Mouse (Mus musculus) testis, adult 2 months (tissue): Measurements from ENCODE around the gene Usp22.

ENCODE experiments used
- CTCF ChIP-seq: fragments of 200-500 bp; IDR thresholded peaks from 2 replicates; pipeline ENCODE4 v1.5.1; 2012; ENCODE audit warnings: low read depth, mild to moderate bottlenecking, inconsistent platforms, low read length, moderate library complexity; ENCODE audit not compliant: control insufficient read depth, insufficient read depth, insufficient replicate concordance
- POLR2A ChIP-seq: fragments of 200-500 bp; IDR thresholded peaks from 2 replicates; pipeline ENCODE4 v1.6.1; 2012; ENCODE audit warnings: low read depth, mild to moderate bottlenecking, inconsistent platforms, low read length, moderate library complexity; ENCODE audit not compliant: control insufficient read depth

GRCm38 (mm10) chr11:61112323-61112995, 62.4 kb downstream of the Usp22 start:
- TF ChIP-seq POLR2A (no peak), CTCF (no peak)
